Mouse (Mus musculus): ENCODE data around the gene Usp15.

- TF ChIP-seq POLR2A (IDR thresholded peaks at IDR 0.05; ENCODE audit: low read depth, low read length): no peak
- TF ChIP-seq CTCF (conservative IDR thresholded peaks at IDR 0.05 in 1 of 2, IDR thresholded peaks at IDR 0.05 in 1 of 2; ENCODE audit: low read depth in 2 of 2, low read length in 2 of 2): no peak
- TF ChIP-seq ZKSCAN1 (IDR thresholded peaks at IDR 0.05; ENCODE audit: borderline replicate concordance, low read depth, low read length): no peak
- no peak for TF ChIP-seq IRF4 (IDR thresholded peaks at IDR 0.05; ENCODE audit: low read depth, low read length)
Measured at GRCm38 (mm10) chr10:123222785-123223184, 26.0 kb upstream of the Usp15 start.

Measured in CH12.LX (cell line).